In the genomic region with DNA sequence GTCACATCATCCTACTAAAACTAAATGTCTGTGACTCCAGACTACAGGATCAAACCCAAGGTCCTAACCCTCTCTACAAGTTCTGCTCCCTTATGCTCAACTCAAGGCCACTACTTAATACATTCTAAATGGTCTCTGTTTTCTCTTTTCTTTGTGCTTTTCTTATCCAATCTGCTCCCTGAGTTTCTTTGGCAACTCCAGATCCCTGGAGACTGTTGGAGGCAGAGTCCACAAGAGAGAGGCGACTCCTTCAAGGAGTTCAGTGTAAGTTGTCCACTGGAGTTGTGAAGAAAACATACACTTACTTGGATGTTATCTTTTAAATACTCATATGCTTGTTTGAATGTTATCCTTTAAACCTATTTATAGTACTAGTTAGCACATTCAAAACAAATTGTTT, we compare ENCODE assay signal across 9 mouse cellular contexts. TPM values are rescaled to one million over a fixed set of nuclear protein-coding genes. Genes with fewer than 3 reads are reported as not detected.
DNase-seq lines count a peak whose midpoint lies in the region; ATAC-seq and TF ChIP-seq lines count a peak whose summit lies in the region.
"Had no signal": no experiment of that assay in that cellular context is flagged by ENCODE, and none has a peak within 500 bp of the region (broad histone marks: within the 10 kb centered on the region; RNA-seq: fewer than 3 reads in every experiment).

No protein-coding gene starts in this region.

- no peaks in the 10 kb centered on the region for H3K27me3 ChIP-seq in heart, embryonic 15.5 days
- peaks cover 6% of the 10 kb centered on the region for H3K27me3 ChIP-seq in midbrain, embryonic 12.5 days
- H3K27me3 ChIP-seq in midbrain, embryonic 10.5 days (ENCODE audit: low read depth, poor library complexity, severe bottlenecking) = peaks cover 7% of the 10 kb centered on the region; the same call in 1 of the 2 replicates
- no peaks in the 10 kb centered on the region for H3K27me3 ChIP-seq in embryonic facial prominence, embryonic 14.5 days (replicated peaks; ENCODE audit: control insufficient read depth, insufficient read depth, low read length)
- no peaks in the 10 kb centered on the region for H3K27me3 ChIP-seq in myocyte (ENCODE audit: control insufficient read depth, insufficient read depth, insufficient read length)
- H3K27me3 ChIP-seq in hindbrain, embryonic 16.5 days (replicated peaks; ENCODE audit: control insufficient read depth, insufficient read depth, low read length) = no peaks in the 10 kb centered on the region
- H3K27me3 ChIP-seq: stomach, embryonic 15.5 days had no signal

- H3ac ChIP-seq in myocyte (ENCODE audit: control insufficient read depth, insufficient read length) = no peak overlapping the region

- TF ChIP-seq POLR2A in myocyte (IDR thresholded peaks at IDR 0.05; ENCODE audit: insufficient read length, low read depth) = no peak

- ATAC-seq in heart, embryonic 15.5 days (replicated peaks; ENCODE audit: insufficient number of reproducible peaks, insufficient read depth, low FRiP score, low read depth) = no peak
- ATAC-seq in midbrain, embryonic 12.5 days (ENCODE audit: low FRiP score, low read depth) = no peak
- ATAC-seq in embryonic facial prominence, embryonic 14.5 days (ENCODE audit: low read depth) = no peak
- ATAC-seq in hindbrain, embryonic 16.5 days = no peak

- peaks cover 18% of the 10 kb centered on the region for H3K4me1 ChIP-seq in heart, embryonic 15.5 days (replicated peaks)
- H3K4me1 ChIP-seq in midbrain, embryonic 12.5 days = peaks cover 23% of the 10 kb centered on the region
- H3K4me1 ChIP-seq in midbrain, embryonic 10.5 days = peaks cover 22% of the 10 kb centered on the region
- peaks cover 11% of the 10 kb centered on the region for H3K4me1 ChIP-seq in embryonic facial prominence, embryonic 14.5 days (ENCODE audit: control insufficient read depth, insufficient read depth, low read length)
- peaks cover 17% of the 10 kb centered on the region for H3K4me1 ChIP-seq in hindbrain, embryonic 16.5 days (ENCODE audit: control insufficient read depth, insufficient read depth, low read depth, low read length)

- H3K79me2 ChIP-seq in myocyte (ENCODE audit: control insufficient read depth, insufficient read depth) = peaks cover 67% of the 10 kb centered on the region

- no peak for DNase-seq in heart, adult 9 months (ENCODE audit: low spot score in 2 of 2)
- DNase-seq in midbrain, embryonic 10.5 days (ENCODE audit: low spot score) = no peak
- DNase-seq in embryonic facial prominence, embryonic 14.5 days (ENCODE audit: low spot score) = no peak
- no peak for DNase-seq in thymus, postnatal 4 days

- no peaks in the 10 kb centered on the region for H3K9me3 ChIP-seq in heart, embryonic 15.5 days (replicated peaks)
- H3K9me3 ChIP-seq in midbrain, embryonic 12.5 days = no peaks in the 10 kb centered on the region
- H3K9me3 ChIP-seq in midbrain, embryonic 10.5 days (replicated peaks) = no peaks in the 10 kb centered on the region
- no peaks in the 10 kb centered on the region for H3K9me3 ChIP-seq in embryonic facial prominence, embryonic 14.5 days (ENCODE audit: control insufficient read depth, low read length)
- H3K9me3 ChIP-seq in hindbrain, embryonic 16.5 days (ENCODE audit: control insufficient read depth, low read length) = no peaks in the 10 kb centered on the region
- H3K9me3 ChIP-seq: stomach, embryonic 15.5 days had no signal

- peak overlapping the region; percentile 83; the same call in 1 of the 2 replicates for H3K4me2 ChIP-seq in heart, embryonic 15.5 days
- H3K4me2 ChIP-seq in midbrain, embryonic 12.5 days (replicated peaks) = 0 out of 2 replicates have a peak overlapping the region, but pooled peaks have one; percentile 85
- 0 out of 2 replicates have a peak overlapping the region, but pooled peaks have one; percentile 92 for H3K4me2 ChIP-seq in embryonic facial prominence, embryonic 14.5 days (ENCODE audit: low read depth, low read length)
- H3K4me2 ChIP-seq in myocyte (ENCODE audit: low read depth) = peak overlapping the region; percentile 79
- H3K4me2 ChIP-seq in hindbrain, embryonic 16.5 days (ENCODE audit: low read length) = no peak overlapping the region; the same call in 1 of the 2 replicates

- no peak overlapping the region for H3K9ac ChIP-seq in heart, embryonic 15.5 days
- no peak overlapping the region for H3K9ac ChIP-seq in midbrain, embryonic 12.5 days (replicated peaks)
- no peak overlapping the region for H3K9ac ChIP-seq in embryonic facial prominence, embryonic 14.5 days (ENCODE audit: low read depth, low read length)
- no peak overlapping the region for H3K9ac ChIP-seq in hindbrain, embryonic 16.5 days (ENCODE audit: low read depth, low read length)
- H3K9ac ChIP-seq: stomach, embryonic 15.5 days had no signal

- no peak overlapping the region for H3K27ac ChIP-seq in heart, embryonic 15.5 days
- no peak overlapping the region for H3K27ac ChIP-seq in midbrain, embryonic 12.5 days (replicated peaks)
- no peak overlapping the region for H3K27ac ChIP-seq in midbrain, embryonic 10.5 days (replicated peaks)
- no peak overlapping the region for H3K27ac ChIP-seq in embryonic facial prominence, embryonic 14.5 days (replicated peaks; ENCODE audit: low read depth, low read length)
- H3K27ac ChIP-seq in hindbrain, embryonic 16.5 days (ENCODE audit: low read depth, low read length) = no peak overlapping the region
- H3K27ac ChIP-seq: stomach, embryonic 15.5 days had no signal

- H3K4me3 ChIP-seq in heart, embryonic 15.5 days = no peak overlapping the region
- no peak overlapping the region for H3K4me3 ChIP-seq in midbrain, embryonic 12.5 days
- no peak overlapping the region for H3K4me3 ChIP-seq in midbrain, embryonic 10.5 days
- H3K4me3 ChIP-seq in embryonic facial prominence, embryonic 14.5 days (ENCODE audit: low read depth, low read length) = no peak overlapping the region
- H3K4me3 ChIP-seq in myocyte = peak overlapping the region; percentile 95
- H3K4me3 ChIP-seq in hindbrain, embryonic 16.5 days (ENCODE audit: low read length) = no peak overlapping the region

- H3K36me3 ChIP-seq in heart, embryonic 15.5 days = peaks cover 9% of the 10 kb centered on the region
- H3K36me3 ChIP-seq in midbrain, embryonic 12.5 days = peaks cover 10% of the 10 kb centered on the region
- H3K36me3 ChIP-seq in midbrain, embryonic 10.5 days = peaks cover 30% of the 10 kb centered on the region
- peaks cover 15% of the 10 kb centered on the region for H3K36me3 ChIP-seq in embryonic facial prominence, embryonic 14.5 days (ENCODE audit: control insufficient read depth, insufficient read depth, low read length)
- H3K36me3 ChIP-seq in myocyte (ENCODE audit: control insufficient read depth, insufficient read depth) = peaks cover 30% of the 10 kb centered on the region
- no peaks in the 10 kb centered on the region for H3K36me3 ChIP-seq in hindbrain, embryonic 16.5 days (ENCODE audit: control insufficient read depth, insufficient read depth, low read length)

- WGBS in heart, embryonic 15.5 days = 80% methylated on average over 1 of the region's 1 CpGs
- WGBS in midbrain, embryonic 12.5 days = 87% methylated on average over 1 of the region's 1 CpGs
- WGBS in midbrain, embryonic 10.5 days = 93% methylated on average over 1 of the region's 1 CpGs
- WGBS in embryonic facial prominence, embryonic 14.5 days = 85% methylated on average over 1 of the region's 1 CpGs
- 65% methylated on average over 1 of the region's 1 CpGs for WGBS in hindbrain, embryonic 16.5 days

TF ChIP-seq in myocyte, 11 proteins besides CTCF, POLR2A, EP300 and RAD21:
- TF ChIP-seq MYOG (IDR thresholded peaks at IDR 0.05; ENCODE audit: control insufficient read depth in 1 of 3, insufficient read depth in 1 of 3, insufficient read length in 2 of 3, low read depth in 2 of 3) (no peak), TCF3 (IDR thresholded peaks at IDR 0.05; ENCODE audit: insufficient read length, low read depth) (no peak), TCF12 (IDR thresholded peaks at IDR 0.05; ENCODE audit: insufficient read depth, poor library complexity, severe bottlenecking) (no peak), POLR2AphosphoS2 (IDR thresholded peaks at IDR 0.05; ENCODE audit: insufficient read length, low read depth) (no peak), CEBPB (IDR thresholded peaks at IDR 0.05; ENCODE audit: insufficient read depth, poor library complexity, severe bottlenecking) (no peak), MAX (IDR thresholded peaks at IDR 0.05; ENCODE audit: low read depth) (no peak), REST (IDR thresholded peaks at IDR 0.05; ENCODE audit: insufficient read depth, insufficient read length) (no peak), USF1 (IDR thresholded peaks at IDR 0.05; ENCODE audit: low read depth) (no peak), SRF (IDR thresholded peaks at IDR 0.05; ENCODE audit: control insufficient read depth, insufficient read length, low read depth) (no peak), E2F4 (IDR thresholded peaks at IDR 0.05; ENCODE audit: insufficient read depth) (no peak), MYOD1 (IDR thresholded peaks at IDR 0.05; ENCODE audit: control insufficient read depth in 1 of 3, insufficient read length in 2 of 3, low read depth in 2 of 3) (no peak)

RNA-seq across cellular contexts. Expression of a gene that starts 2.1 kb away (rescaled TPM):
- polyA plus RNA-seq in heart, embryonic 15.5 days (2015; fragmentation: Nextera tagmentation; extraction: Ambion mirVana) = 18.0 and 22.1 TPM in 2 replicates
- 50.4 and 52.8 TPM in 2 replicates for polyA plus RNA-seq in midbrain, embryonic 12.5 days (2016; fragmentation: Nextera tagmentation; extraction: Ambion mirVana)
- 44.9 and 45.7 TPM in 2 replicates for polyA plus RNA-seq in midbrain, embryonic 10.5 days (2016; fragmentation: Nextera tagmentation; extraction: Ambion mirVana)
- 39.3 and 44.3 TPM in 2 replicates for polyA plus RNA-seq in embryonic facial prominence, embryonic 14.5 days (2014; fragmentation: Nextera tagmentation; extraction: Ambion mirVana)
- polyA plus RNA-seq in myocyte (2012; fragmentation: generic; extraction: Trizol) = 25.0 TPM
- 25.5 and 30.0 TPM in 2 replicates for polyA plus RNA-seq in hindbrain, embryonic 16.5 days (2015; fragmentation: Nextera tagmentation; extraction: Ambion mirVana)
